Mouse (Mus musculus) monocyte, adult 2 months (primary cell): ENCODE measurements at regions not wholly inside any gene's neighbourhood (a gene's known extent, or its start where the extent isn't known, plus 50 kb on each side); places are given as distances from the start of the nearest gene placed in this dataset.

Experiments
- DNase-seq, 2 experiments: peaks; one replicate each; pipeline ENCODE4 v3.0.0; 2022; ENCODE audit warnings: low spot score in 2 of 2, low read depth in 1 of 2

GRCm38 (mm10) chr13:106738011-106738410 lies 198.7 kb downstream of the Ipo11 start:
- no peak for DNase-seq

- no peak for DNase-seq
These were observed 202.4 kb downstream of the Ipo11 start for GRCm38 (mm10) chr13:106734323-106734722.

DNA sequence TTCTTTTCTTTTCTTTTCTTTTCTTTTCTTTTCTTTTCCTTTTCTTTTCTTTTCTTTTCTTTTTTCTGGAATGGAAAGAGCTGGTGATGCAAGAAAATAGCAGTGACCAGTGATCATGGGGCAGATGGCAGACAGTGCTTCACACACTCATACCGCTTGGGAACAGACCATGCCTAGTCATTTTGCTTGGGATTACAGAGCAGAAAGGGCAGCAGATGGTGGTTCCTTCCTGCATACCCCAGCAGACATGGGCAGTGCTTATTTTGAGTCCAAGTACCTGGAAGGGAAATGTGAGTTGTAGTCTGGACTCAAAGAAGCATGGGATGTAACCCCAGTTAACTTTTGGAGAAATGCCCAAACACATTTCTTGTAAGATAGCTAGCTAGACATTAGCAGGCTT lies 203.9 kb downstream of the Ipo11 start:
- DNase-seq = no peak

- no peak for DNase-seq
These were observed 213.4 kb downstream of the Ipo11 start for GRCm38 (mm10) chr13:106723315-106723714.

GRCm38 (mm10) chr13:106721167-106721566 lies 215.6 kb downstream of the Ipo11 start:
- no peak for DNase-seq

- DNase-seq = no peak
These were observed 221.0 kb downstream of the Ipo11 start for GRCm38 (mm10) chr13:106715771-106716170.

DNA sequence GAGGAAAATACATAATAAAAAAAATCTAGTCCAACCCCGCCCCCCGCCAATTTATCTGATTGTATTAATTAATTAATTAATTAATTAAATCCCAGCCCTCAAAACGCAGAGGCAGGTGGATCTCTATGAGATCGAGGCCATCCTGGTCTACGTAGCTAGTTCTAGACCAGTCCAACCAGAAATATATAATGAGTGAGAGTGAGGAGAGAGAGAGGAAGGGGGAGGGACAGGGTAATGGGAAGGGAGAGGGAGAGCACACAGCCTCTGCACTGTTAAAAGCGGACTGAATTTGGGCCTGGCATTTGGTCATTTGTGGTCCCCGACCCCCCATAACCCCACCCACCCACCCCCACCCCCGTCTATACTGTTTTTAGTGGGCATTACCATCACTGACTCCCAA lies 221.5 kb downstream of the Ipo11 start:
- no peak for DNase-seq

GRCm38 (mm10) chr13:106710580-106710979 lies 226.2 kb downstream of the Ipo11 start:
- DNase-seq = no peak

DNA sequence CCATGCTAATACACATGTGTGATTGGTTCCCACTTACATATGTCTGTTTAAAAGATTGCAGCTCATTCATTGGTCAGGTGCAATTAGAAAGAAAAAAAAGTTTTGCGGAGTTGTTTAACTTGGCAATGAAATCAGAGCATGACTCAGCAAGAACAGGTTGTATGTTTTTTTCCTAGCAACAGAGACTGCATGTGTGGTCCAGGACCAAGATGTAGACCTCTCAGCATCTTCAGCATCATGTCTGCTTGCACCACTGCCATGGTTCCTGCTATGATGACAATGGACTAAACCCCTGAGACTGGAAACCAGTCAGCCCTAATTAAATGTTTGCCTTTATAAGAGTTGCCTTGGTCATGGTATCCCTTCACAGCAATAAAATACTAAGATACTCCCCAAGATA lies 236.4 kb downstream of the Ipo11 start:
- no peak for DNase-seq

- no peak for DNase-seq
These were observed 236.8 kb downstream of the Ipo11 start for GRCm38 (mm10) chr13:106699957-106700356.

DNA sequence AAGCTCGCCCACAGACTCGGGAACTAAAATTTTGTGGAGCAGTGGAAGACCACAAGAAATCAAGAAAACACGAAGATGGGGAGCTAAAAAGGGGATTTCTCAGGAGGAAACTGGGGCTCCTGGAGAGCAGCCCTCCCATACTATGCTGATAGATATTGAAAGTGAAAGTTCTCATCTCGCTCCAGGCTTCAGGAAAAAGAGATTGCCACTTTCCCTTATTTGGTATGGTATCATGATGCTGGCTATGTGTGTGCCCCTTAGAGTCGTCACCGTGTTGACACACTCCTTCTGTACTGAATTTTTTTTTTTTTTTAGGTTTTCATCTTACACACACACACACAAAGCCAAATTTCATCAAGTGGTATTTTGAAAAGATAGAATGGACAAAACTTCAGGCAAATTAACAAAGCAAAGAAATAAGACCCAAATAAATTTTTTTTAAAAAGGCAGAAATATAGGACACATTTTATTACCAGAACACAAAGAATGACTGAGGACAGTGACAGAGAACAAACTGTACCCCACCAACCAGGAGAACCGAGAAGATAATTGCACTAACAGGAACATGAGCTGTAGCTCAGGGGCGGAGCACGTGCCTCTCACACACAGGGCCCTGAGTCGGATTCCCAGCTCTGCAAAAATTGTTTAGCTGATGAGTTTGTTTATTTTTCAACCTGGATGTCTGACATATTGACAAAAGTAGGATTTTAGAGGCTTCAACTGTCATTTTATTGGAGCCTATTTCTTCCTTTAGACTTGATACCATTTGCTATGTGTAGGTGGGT lies 244.8 kb downstream of the Ipo11 start:
- no peak for DNase-seq

DNA sequence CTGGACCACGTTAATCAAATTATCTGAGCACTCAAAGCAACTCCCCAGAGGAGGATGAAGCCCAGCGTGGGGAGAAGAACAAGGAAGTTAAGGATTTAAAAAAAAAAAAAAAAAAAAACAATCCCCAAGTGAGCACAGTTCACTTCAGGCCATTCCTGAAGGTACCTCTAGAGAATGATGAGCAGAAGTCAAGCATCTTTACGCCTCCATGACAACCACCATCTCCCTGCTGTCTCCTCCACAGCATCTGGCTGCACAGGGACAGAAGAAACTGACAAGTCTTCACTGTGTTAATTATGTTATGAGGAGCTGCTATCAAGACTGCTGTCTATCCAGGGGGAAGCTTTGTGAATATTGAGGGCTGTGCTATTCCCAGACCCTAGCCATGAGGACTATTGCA lies 246.6 kb downstream of the Ipo11 start:
- no peak for DNase-seq

- DNase-seq = no peak
These were observed 247.1 kb downstream of the Ipo11 start for GRCm38 (mm10) chr13:106689618-106690017.

- DNase-seq = no peak
These were observed 247.7 kb downstream of the Ipo11 start for GRCm38 (mm10) chr13:106689051-106689450.

DNA sequence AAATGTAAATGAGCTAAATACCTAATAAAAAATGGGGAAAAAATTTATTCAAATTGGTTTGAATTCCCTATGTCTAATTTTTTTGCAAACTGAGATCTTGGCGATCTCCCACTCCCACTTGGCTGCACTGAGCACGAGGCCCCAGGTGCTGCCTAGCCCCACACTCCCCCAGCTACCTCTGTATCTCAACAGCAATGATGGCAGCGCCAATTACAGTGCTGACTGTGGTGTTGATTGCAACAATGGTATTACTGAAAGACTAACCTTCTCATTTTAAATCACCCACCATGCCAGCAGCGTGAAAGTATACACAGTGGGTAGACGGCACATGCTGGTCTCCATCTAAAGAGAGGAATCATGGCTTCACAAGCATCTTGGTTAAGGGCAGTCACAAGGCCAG lies 267.1 kb downstream of the Ipo11 start:
- no peak for DNase-seq

GRCm38 (mm10) chr13:106662195-106662594 lies 274.6 kb downstream of the Ipo11 start:
- no peak for DNase-seq

DNA sequence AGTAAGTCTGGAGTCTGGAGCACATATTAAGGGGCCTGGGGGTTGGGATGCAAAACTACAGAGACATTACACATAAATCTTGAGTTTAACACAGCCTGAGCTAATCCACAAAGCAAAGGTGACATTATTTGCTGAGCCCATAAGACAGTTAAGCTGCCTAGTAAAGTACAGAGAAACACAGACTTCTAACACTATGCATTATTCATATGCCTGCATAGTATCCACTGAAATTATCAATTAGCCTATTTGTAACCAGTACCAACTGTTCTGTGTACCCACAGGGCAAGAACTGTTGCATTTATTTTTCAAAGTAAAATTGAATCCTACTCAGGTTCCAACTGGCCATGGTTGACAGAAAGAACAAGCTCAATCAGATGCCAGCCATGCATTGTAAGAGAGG lies 287.4 kb downstream of the Ipo11 start:
- DNase-seq = no peak

GRCm38 (mm10) chr13:106643302-106643975 lies 293.3 kb downstream of the Ipo11 start:
- DNase-seq = no peak

- DNase-seq = peak; percentile 2 to 8
These were observed 297.9 kb downstream of the Ipo11 start for GRCm38 (mm10) chr13:106638706-106639385.

GRCm38 (mm10) chr13:106591729-106592128 lies 345.0 kb downstream of the Ipo11 start:
- no peak for DNase-seq

DNA sequence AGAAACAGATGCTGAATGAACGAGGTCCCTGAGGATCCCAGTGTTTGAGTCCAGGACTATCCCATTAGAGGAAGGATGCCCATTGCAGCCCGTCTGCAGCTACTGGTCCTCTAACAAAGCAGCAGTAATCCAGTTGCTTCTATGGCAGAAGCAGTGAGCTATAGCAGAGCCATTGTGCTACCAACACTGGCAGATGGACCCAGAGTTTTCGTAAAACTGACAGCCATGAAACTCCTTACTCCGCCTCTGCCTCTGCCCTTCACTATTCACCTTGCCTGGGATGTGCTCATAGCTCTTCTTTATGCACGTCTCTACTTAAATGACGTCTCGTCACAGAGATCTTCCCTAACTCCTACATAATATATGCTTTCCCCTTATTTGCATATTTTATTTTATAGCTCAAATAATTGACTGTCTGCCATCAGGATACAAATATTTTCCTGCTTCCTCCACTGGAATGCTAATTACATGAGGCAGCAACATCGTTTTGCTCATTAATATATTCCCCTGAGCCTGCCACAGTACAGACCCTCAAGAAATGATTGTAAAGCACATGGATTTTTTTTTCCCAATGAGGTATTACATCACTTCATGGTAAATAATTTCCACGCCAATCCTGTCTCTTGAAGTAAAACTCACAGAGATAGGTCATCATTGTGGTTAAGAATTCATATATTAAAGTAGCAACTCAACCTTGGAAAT lies 368.9 kb downstream of the Ipo11 start:
- no peak for DNase-seq

GRCm38 (mm10) chr13:106562588-106562987 lies 374.2 kb downstream of the Ipo11 start:
- no peak for DNase-seq
